Mouse (Mus musculus): Measurements from ENCODE around the gene Idi2.
"Not testable (repeated sequence)": the region's sequence is repeated elsewhere in the genome, so short reads cannot be mapped to it uniquely, and the experiment has no call there.

Gene Idi2

GRCm38 (mm10) chr13:8997221-8997620 lies 44.6 kb downstream of the Idi2 start:
- not testable (repeated sequence) for DNase-seq

- DNase-seq, result no peak
Observed at GRCm38 (mm10) chr13:8999464-8999863, 46.8 kb downstream of the Idi2 start.

GRCm38 (mm10) chr13:9003306-9003705 lies 50.6 kb downstream of the Idi2 start:
- no peak for DNase-seq
